Mouse (Mus musculus) brown adipose tissue, adult 24 weeks (tissue): ENCODE data around the gene Helb. TPM values are rescaled to one million over a fixed set of nuclear protein-coding genes. Genes with fewer than 3 reads are reported as not detected.

ENCODE experiments used
- H3K27ac ChIP-seq: fragments of 200-500 bp; replicated peaks from 2 replicates; pipeline ENCODE4 v1.5.1; 2012; ENCODE audit warnings: low read depth, mild to moderate bottlenecking, low read length
- H3K4me1 ChIP-seq: fragments of 200-500 bp; 2 replicates; pipeline ENCODE4 v1.6.1; 2012; ENCODE audit warnings: low read length, mixed read lengths; ENCODE audit not compliant: control insufficient read depth, insufficient read depth, insufficient read length
- H3K4me3 ChIP-seq: fragments of 200-500 bp; 2 replicates; pipeline ENCODE4 v1.5.1; 2012; ENCODE audit warnings: low read depth, mild to moderate bottlenecking, low read length, moderate library complexity; ENCODE audit not compliant: insufficient read depth
- polyA plus RNA-seq: library from polyadenylated mRNA; stranded (reverse); fragments of >200 nt; gene quantifications from 2 replicates; pipeline ENCODE4 v1.2.4, GENCODE M21; 2012; ENCODE audit not compliant: missing spikeins, insufficient read depth, insufficient read length

Helb gene
- polyA plus RNA-seq: 2.9 and 5.5 TPM in 2 replicates

DNA sequence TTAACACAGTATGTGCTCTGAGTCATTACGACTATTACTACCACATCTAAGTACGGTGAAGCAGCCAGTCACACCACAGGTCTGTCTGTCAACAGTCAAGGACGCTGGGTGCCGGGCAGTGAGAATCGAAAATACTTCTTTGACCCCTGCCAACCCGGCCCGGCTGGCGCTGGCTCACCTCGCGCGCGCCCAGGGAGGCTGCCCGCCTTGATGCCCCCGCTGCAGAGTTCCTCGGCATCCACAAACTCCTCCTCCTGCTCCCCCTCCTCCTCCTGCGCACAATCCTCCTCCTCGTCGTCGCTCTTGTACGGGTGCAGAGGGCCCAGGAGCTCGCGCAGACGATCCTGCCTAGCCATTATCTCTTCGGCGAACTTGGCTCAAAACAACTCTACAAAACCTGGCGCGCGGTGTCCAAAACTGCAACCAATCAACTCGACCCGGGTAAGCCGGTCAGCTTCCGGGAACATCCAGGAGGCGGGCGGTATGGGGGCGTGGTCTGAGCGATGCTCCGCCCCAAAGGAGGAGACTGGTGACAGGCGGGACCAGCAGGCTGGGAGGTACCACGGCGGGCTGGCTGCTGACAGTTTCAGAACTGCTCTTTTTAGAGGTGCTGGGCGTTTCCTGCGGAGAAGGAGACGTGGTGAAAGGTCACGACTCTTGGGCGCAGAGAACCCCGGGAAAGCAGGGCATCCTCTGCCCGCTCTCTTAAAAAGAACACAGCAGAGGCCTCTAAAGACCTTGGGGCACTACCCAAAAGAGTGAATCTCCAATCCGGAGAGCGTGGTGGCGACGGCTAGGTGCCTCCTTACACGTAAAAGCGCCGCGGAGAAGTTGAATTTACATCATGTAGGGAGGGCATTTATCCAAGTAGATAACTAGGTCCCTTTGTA lies at the start of gene Helb:
Gene Helb, minus strand, starts transcription at position 481 of the 890 bp plus-strand sequence.
- peak within 1 kb of the TSS; percentile 86 for H3K27ac ChIP-seq
- H3K4me1 ChIP-seq: no peaks in the 10 kb centered on the region
- peak within 1 kb of the TSS; percentile 87 for H3K4me3 ChIP-seq

DNA sequence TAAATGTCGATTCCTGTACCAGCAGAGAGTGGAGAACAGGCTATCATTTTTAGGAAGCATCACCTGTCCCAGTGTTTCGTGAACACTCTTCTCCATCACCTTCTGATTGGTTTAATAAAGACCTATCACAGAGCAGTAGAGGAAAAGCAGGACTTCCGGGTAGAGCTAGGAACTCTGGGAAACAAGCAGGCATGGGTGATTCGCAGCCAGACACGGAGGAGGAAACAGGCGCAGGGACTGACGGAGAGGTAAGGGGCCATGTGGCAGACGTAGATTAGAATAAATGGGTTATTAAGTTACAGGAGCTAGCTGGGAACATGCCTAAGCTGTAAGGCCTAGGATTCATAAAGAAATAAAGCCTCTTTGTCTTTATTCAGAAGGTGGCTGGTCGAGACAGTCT lies 47.7 kb upstream of the Helb start:
- Histone ChIP-seq H3K4me3 (no peak overlapping the region), H3K27ac (no peak overlapping the region), H3K4me1 (no peaks in the 10 kb centered on the region)

DNA sequence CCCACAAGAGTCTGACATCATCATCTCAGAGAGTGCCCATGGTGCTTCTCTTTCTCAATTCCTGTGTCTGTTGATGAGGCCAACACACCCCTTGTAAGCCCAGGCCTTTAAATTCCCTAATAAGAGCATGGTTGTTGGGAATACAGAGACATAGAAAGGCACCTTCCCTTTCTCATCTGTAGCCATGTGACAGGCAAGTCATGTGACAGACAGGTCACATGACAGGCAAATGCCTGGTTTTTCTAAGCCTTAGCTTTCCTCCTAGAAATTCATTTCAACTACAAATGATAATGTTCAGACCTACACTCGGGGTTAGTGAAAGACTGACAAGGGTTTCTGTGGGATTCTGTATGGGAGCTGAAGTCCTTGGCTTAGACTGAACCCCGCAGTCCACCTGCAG lies 41.1 kb upstream of the Helb start:
- Histone ChIP-seq H3K27ac (no peak overlapping the region), H3K4me3 (no peak overlapping the region), H3K4me1 (no peaks in the 10 kb centered on the region)

DNA sequence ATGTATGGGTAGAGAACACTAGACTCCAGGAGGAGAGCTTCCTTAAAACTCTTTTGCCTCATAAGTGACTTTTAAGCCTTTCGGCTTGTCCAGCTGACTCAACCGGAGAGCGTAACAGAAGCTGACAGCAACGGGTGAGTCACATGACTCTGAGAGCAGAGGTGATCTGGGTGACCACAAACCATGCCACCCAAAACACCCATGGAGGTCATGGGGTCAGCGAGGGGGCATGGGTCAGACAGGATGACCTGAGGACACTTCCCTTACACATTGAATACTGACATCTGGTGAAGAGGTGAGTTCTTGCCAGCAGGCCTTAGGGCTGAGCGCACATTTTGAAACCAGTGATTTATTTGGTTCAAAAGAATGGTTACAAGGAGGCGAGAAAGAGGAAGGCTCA lies 38.9 kb upstream of the Helb start:
- H3K27ac ChIP-seq: no peak overlapping the region
- H3K4me3 ChIP-seq: no peak overlapping the region
- H3K4me1 ChIP-seq: no peaks in the 10 kb centered on the region

DNA sequence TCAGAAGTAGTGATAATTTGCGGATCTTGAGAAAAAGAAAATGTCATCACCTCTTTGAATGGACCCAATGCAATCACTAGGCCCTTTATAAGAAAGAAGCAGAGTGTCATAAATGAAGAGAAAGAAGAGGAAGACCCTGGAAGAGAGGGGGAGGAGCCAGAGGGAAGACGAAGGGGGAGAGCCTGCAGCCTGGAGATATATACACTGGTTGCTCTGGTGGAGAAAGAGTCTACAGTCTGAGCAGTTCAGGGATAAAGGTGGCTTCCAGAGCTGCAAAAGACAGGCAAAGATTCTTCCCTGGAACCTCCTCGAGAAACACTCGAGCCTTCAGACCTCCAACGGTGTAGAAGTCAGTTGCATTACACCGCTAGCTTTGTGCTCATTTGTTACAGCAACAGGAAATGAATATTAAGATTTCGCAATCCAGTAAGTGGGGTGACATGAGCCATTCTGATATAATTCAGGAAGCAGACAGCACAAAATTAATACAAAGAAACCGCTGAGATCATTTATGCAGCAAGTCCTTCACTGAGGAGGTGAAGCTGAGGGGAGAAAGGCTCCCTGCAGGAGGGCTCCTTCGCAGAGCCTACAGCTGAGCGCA lies 28.2 kb upstream of the Helb start:
- Histone ChIP-seq H3K4me3 (no peak overlapping the region), H3K4me1 (no peaks in the 10 kb centered on the region), H3K27ac (0 out of 2 replicates have a peak overlapping the region, but pooled peaks have one; percentile 23)

DNA sequence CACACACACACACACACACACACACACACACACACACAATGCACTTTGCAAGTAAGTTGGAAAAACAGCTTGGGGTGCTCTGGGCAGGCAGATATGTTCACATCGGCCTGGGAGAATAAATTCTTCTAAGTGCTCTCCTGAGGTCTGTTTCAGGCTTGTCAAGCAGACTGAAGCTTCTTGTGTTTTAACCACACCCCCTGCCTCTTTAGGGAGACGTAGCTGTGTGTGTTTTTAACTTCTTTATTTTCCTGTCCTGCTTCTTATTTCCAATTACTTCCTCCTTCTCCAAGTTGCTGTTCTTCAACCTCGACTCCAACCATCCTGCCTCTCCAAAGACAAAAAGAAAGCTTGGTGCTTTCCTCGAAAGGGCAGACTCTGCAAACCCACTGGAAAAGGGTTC lies 27.4 kb upstream of the Helb start:
- H3K4me1 ChIP-seq: no peaks in the 10 kb centered on the region
- peak overlapping the region; percentile 43 for H3K27ac ChIP-seq
- no peak overlapping the region for H3K4me3 ChIP-seq

DNA sequence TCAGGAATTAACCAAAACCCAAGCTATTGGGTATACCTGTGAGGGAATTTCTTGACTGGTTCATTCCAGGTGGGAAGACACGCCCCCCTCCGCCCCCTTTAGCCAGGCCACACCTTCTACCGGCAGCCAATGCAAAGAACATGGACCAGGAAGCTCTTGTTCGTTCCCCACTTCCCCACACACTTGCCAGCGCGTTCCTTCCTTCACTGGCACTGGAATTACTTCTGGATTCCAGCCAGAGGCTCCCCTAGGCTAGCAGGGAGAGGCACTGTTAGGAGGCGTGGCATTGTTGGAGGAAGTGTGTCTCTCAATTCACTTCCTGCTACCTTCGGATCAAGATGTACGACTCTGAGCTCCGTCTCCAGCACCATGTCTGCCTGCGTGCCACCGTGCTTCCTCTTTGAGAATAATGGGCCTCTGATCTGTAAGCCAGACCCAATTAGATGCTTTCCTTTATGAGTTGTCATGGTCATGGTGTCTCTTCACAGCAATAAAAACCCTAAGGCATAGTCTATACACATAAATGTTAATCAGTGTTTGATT lies 23.3 kb upstream of the Helb start:
- Histone ChIP-seq H3K4me1 (no peaks in the 10 kb centered on the region), H3K27ac (no peak overlapping the region), H3K4me3 (no peak overlapping the region)

DNA sequence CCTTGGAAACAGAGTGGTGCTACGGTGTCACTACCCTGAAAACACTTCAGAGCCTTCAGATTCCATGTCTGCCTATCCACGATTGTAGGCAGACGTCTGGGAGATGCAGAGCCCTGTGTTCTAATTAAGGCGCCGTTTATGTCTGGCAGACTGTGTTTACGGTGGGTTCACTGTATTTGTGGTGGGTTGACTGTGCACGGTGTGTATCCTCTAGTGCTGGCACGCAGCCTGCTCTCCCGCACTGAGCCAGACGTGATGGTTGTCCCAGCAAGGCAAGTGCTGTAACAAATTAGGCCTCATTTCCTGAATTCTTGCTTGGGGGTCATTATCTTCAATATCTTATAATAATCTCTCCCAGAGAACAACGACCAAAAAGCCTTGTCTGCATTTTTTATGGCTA lies 20.9 kb upstream of the Helb start:
- Histone ChIP-seq H3K27ac (no peak overlapping the region), H3K4me1 (no peaks in the 10 kb centered on the region), H3K4me3 (no peak overlapping the region)

DNA sequence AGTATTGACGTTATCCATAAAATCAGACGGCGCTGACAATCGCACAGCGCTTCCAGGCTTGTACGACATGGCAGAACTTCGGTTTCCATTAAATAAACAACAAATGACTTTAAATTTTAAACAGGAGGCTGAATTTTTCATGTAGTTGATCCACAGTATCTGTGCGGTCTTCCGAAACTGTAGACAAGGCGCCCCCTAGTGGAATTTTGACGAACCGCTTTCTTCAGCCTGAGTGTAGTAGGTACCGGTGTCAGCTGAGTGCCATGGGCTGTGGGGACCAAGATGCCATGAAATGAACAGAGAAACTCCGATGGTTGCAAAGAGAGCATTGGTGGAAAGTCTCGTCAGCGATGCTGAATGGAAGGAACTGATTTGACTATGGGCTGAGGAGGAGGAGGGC lies 17.8 kb upstream of the Helb start:
- no peaks in the 10 kb centered on the region for H3K4me1 ChIP-seq
- H3K4me3 ChIP-seq: no peak overlapping the region
- H3K27ac ChIP-seq: no peak overlapping the region

DNA sequence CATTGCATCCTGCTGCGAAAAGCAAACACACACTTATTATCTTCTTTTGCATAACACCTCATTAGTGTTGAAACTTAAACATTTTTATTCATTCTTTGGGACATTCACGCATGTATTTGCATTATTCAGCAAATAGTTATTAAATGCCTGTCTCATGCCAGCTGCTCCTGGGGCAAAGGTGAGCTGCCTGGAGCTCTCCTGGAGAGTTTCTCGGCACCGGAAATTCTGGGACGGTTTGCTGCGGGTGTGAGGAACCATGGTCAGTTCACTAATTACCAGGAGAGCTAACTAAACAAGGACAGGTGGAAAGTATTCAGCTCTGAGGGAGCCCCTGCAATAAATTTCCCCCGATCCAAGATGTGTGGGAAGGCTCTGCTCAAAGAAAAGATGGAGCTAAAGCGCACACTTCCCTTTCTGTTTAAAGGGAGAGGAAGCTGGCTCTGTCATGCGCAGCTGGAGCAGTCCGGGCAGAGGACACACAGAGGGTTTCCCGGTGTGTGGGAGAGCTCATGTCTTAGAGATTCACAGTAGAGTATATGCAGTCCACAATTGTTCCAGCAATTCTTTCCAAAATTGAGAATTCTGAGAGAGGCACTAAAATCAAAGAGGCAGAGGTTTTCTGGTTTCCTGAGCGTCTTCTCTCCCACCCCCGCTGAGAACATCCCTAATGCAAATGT lies 16.0 kb upstream of the Helb start:
- Histone ChIP-seq H3K4me3 (peak overlapping the region; percentile 18; the same call in 1 of the 2 replicates), H3K4me1 (no peaks in the 10 kb centered on the region), H3K27ac (no peak overlapping the region)

DNA sequence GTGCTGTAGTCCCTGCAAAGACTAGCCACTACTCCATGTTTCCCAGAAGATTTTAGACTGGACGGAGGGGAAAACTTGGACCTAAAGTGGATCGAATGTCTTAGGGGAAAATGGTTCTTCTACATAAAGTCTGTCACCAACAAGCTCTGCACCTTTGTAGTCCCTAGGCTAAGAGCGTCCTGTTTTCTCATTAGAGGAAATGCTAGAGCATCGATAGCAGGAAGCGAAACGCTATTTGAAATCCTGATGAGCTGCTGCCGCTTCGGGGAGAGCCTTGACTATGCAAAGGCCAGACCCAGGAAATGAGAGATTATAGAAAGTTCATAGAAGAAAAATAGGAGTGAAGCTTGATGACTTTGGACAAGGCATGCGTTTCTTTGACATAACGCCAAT lies 12.7 kb upstream of the Helb start:
- no peak overlapping the region for H3K27ac ChIP-seq
- no peaks in the 10 kb centered on the region for H3K4me1 ChIP-seq
- H3K4me3 ChIP-seq: no peak overlapping the region

DNA sequence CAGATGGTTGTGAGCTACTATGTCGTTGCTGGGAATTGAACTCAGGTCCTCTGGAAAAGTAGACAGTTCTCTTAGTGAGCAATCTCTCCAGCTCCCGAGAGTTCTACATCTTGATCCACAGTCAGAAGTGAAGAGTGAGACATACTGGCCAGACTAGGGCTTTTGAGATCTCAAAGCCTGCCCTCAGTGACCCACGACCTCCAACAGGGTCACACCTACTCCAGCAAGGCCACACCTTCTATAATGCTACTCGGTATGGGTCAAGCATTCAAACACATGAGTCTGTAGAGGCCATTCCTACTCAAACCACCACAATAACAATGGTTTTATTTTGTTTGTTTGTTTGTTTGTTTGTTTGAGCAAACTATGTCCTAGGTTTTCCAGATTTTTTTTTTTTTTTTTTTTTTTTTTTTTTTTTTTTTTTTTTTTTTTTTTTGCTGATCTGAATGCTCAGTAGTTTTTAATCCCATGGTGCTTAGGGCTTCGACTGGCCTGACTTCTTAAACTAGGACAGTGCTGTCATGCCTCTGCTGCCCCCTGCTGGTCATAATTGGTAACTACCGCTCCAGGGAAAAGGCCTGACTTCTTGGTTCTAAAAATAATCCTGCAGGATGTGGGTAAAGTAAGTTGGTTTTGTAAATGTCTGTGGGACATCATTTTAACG lies 12.1 kb upstream of the Helb start:
- Histone ChIP-seq H3K27ac (no peak overlapping the region), H3K4me1 (no peaks in the 10 kb centered on the region), H3K4me3 (no peak overlapping the region)

DNA sequence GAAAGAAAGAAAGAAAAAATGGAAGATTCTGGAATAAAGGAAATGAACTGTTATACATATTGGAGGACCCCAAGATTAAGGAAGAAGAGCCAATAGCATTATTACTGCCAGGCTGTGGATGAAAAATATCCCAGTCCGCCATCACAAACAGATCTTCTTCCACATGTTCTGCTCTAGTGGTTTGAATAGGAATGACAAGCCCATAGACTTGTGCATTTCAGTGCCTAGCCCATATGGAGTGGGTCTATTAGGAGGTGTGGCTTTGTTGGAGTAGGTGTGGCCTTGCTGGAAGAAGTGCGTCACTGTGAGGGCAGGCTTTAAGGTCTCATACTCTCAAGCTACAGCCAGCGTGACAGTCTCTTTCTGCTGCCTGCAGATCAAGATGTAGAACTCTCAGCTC lies 10.9 kb upstream of the Helb start:
- H3K4me1 ChIP-seq: no peaks in the 10 kb centered on the region
- no peak overlapping the region for H3K4me3 ChIP-seq
- no peak overlapping the region for H3K27ac ChIP-seq

DNA sequence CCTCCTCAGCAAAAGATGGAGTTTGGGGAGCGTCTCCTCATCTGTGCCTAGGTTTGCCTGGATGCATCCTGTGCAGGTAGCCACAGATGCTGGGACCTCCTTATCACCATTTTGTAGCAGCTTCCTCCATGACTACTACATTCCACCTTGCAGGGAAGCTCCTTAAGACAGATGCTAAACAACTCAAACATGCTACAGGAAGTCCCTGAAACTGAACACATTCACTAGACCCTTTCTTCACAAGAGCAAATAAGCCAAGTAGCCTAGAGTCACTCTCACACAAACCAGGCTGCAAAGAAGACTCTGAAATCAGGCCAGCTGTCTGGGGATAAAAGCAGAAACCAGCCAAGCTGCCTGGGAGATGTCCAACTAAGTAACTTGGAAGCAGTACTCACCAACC lies 2.5 kb upstream of the Helb start:
- Histone ChIP-seq H3K4me3 (no peak overlapping the region), H3K4me1 (no peaks in the 10 kb centered on the region), H3K27ac (no peak overlapping the region)

DNA sequence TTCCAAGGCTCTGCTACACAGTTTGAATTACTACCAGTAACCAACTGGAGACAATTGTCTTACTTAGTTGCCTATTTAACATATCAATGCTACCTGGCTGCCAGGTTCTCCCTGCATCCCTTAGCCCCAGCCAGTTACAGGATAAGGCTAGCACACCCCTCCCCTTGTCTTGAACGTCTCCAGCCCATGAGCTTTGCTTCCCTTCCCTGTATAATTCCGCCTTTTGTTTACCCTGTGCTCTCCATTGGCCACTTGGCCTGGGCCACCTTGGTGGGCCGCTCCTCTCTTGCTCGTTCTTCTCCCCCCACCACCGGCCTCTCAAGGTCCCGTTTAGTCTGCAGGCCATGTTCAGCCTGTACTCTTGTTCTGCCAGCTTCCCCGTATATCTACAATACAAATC lies 1.7 kb upstream of the Helb start:
- H3K27ac ChIP-seq: no peak overlapping the region
- no peaks in the 10 kb centered on the region for H3K4me1 ChIP-seq
- no peak overlapping the region for H3K4me3 ChIP-seq
